Comparison of ENCODE assay signal across 12 mouse cellular contexts in genomic region chr4:62562006-62562405, GRCm38 (mm10). TPM values are rescaled to one million over a fixed set of nuclear protein-coding genes. Genes with fewer than 3 reads are reported as not detected.
A peak's percentile ranks its signal among the peaks of the same experiment; 100 is the strongest.
DNase-seq lines count a peak whose midpoint lies in the region; ATAC-seq lines count a peak whose summit lies in the region.
"Had no signal": no experiment of that assay in that cellular context is flagged by ENCODE, and none has a peak within 500 bp of the region (broad histone marks: within the 10 kb centered on the region; RNA-seq: fewer than 3 reads in every experiment).

No protein-coding gene starts in this region.

- no peak overlapping the region for H3K4me2 ChIP-seq in midbrain, embryonic 13.5 days (replicated peaks)
- no peak overlapping the region for H3K4me2 ChIP-seq in midbrain, embryonic 14.5 days (ENCODE audit: low read length)
- H3K4me2 ChIP-seq: embryonic facial prominence, embryonic 13.5 days; forebrain, embryonic 13.5 days; lung, embryonic 15.5 days had no signal

- no peaks in the 10 kb centered on the region for H3K36me3 ChIP-seq in midbrain, embryonic 13.5 days
- H3K36me3 ChIP-seq in midbrain, embryonic 14.5 days (ENCODE audit: control insufficient read depth, insufficient read depth, low read length), result no peaks in the 10 kb centered on the region
- H3K36me3 ChIP-seq: embryonic facial prominence, embryonic 13.5 days; lung, embryonic 15.5 days had no signal

- 79% methylated on average over 4 of the region's 4 CpGs for WGBS in midbrain, embryonic 13.5 days
- WGBS in midbrain, embryonic 14.5 days, result 88% methylated on average over 4 of the region's 4 CpGs

- no peaks in the 10 kb centered on the region for H3K27me3 ChIP-seq in midbrain, embryonic 13.5 days
- no peaks in the 10 kb centered on the region for H3K27me3 ChIP-seq in midbrain, embryonic 14.5 days (ENCODE audit: control insufficient read depth, insufficient read depth, low read length)
- H3K27me3 ChIP-seq: lung, embryonic 15.5 days had no signal

- no peak overlapping the region for H3K9ac ChIP-seq in midbrain, embryonic 13.5 days (replicated peaks)
- no peak overlapping the region for H3K9ac ChIP-seq in midbrain, embryonic 14.5 days (replicated peaks; ENCODE audit: low read length)
- H3K9ac ChIP-seq: embryonic facial prominence, embryonic 13.5 days; lung, embryonic 15.5 days had no signal

- H3K9me3 ChIP-seq in midbrain, embryonic 13.5 days, result no peaks in the 10 kb centered on the region
- no peaks in the 10 kb centered on the region for H3K9me3 ChIP-seq in midbrain, embryonic 14.5 days (ENCODE audit: control insufficient read depth, low read length)
- H3K9me3 ChIP-seq: embryonic facial prominence, embryonic 13.5 days; forebrain, embryonic 13.5 days; lung, embryonic 15.5 days had no signal

- peak overlapping the region; percentile 45; the same call in 1 of the 2 replicates for H3K27ac ChIP-seq in midbrain, embryonic 13.5 days
- H3K27ac ChIP-seq in midbrain, embryonic 14.5 days (replicated peaks; ENCODE audit: low read depth, low read length), result no peak overlapping the region; the same call in 1 of the 2 replicates
- H3K27ac ChIP-seq: embryonic facial prominence, embryonic 13.5 days; forebrain, embryonic 13.5 days; lung, embryonic 15.5 days had no signal

- H3K4me3 ChIP-seq in midbrain, embryonic 13.5 days (replicated peaks), result no peak overlapping the region
- no peak overlapping the region for H3K4me3 ChIP-seq in midbrain, embryonic 14.5 days (replicated peaks; ENCODE audit: low read depth, low read length)
- H3K4me3 ChIP-seq: embryonic facial prominence, embryonic 13.5 days; forebrain, embryonic 13.5 days; lung, embryonic 15.5 days had no signal

- ATAC-seq in midbrain, embryonic 13.5 days, result no peak
- no peak for ATAC-seq in midbrain, embryonic 14.5 days (ENCODE audit: low FRiP score, low TSS enrichment)
- ATAC-seq in CD4-positive, CD25-positive, alpha-beta regulatory T cell, adult 4 months, result peak; percentile 77
- ATAC-seq in activated CD4-positive, CD25-positive, alpha-beta regulatory T cell, adult 4 months, result peak; percentile 72

- peaks cover 8% of the 10 kb centered on the region for H3K4me1 ChIP-seq in midbrain, embryonic 13.5 days (replicated peaks)
- H3K4me1 ChIP-seq in midbrain, embryonic 14.5 days (ENCODE audit: control insufficient read depth, insufficient read depth, low read length), result no peaks in the 10 kb centered on the region

- no peak for DNase-seq in midbrain, embryonic 14.5 days
- peak; percentile 80 for DNase-seq in naive thymus-derived CD4-positive, alpha-beta T cell, adult 2 months (ENCODE audit: low read depth)
- DNase-seq in adrenal gland, adult 2 months, result no peak
- DNase-seq in liver, result no peak

RNA-seq across cellular contexts. Expression of gene Rgs3, which starts 2.4 kb away (rescaled TPM):
- 65.9 and 70.0 TPM in 2 replicates for polyA plus RNA-seq in midbrain, embryonic 13.5 days (2015; fragmentation: Nextera tagmentation; extraction: Ambion mirVana)
- 49.1 and 63.3 TPM in 2 replicates for polyA plus RNA-seq in midbrain, embryonic 14.5 days (2014; fragmentation: Nextera tagmentation; extraction: Ambion mirVana)
- 10 to 100 TPM; 50.0 to 66.9 TPM for polyA plus RNA-seq in CD4-positive, CD25-positive, alpha-beta regulatory T cell, adult 4 months (2017; shearing (Covaris generic))
- 10 to 100 TPM; 45.2 to 51.1 TPM for polyA plus RNA-seq in activated CD4-positive, CD25-positive, alpha-beta regulatory T cell, adult 4 months (2017; shearing (Covaris generic))
- 10 to 100 TPM; 28.2 to 39.5 TPM for total RNA-seq in adrenal gland, adult 2 months (2021)
- polyA plus RNA-seq in adrenal gland, adult 2 months (2012; rRNA removed), result 31.5 and 35.7 TPM in 2 replicates

RNA-seq across cellular contexts. Expression of gene 4933430I17Rik, which starts 36.8 kb away (rescaled TPM):
- 1.1 and 1.5 TPM in 2 replicates for polyA plus RNA-seq in midbrain, embryonic 13.5 days (2015; fragmentation: Nextera tagmentation; extraction: Ambion mirVana)
- polyA plus RNA-seq in midbrain, embryonic 14.5 days (2014; fragmentation: Nextera tagmentation; extraction: Ambion mirVana), result 0.78 and 1.6 TPM in 2 replicates
- polyA plus RNA-seq in CD4-positive, CD25-positive, alpha-beta regulatory T cell, adult 4 months (2017; shearing (Covaris generic)), result not detected
- polyA plus RNA-seq in activated CD4-positive, CD25-positive, alpha-beta regulatory T cell, adult 4 months (2017; shearing (Covaris generic)), result under 1 TPM; 0.25 to 0.62 TPM
- total RNA-seq in adrenal gland, adult 2 months (2021), result under 1 TPM; 0.14 to 0.31 TPM
- 0.06 TPM in 1 of 2 replicates, not detected in the other for polyA plus RNA-seq in adrenal gland, adult 2 months (2012; rRNA removed)
- total RNA-seq: liver, adult 2 months had no signal
- polyA plus RNA-seq: liver, adult 2 months had no signal

RNA-seq across cellular contexts. Expression of gene Pole3, which starts 37.1 kb away (rescaled TPM):
- 81.3 and 87.2 TPM in 2 replicates for polyA plus RNA-seq in midbrain, embryonic 13.5 days (2015; fragmentation: Nextera tagmentation; extraction: Ambion mirVana)
- polyA plus RNA-seq in midbrain, embryonic 14.5 days (2014; fragmentation: Nextera tagmentation; extraction: Ambion mirVana), result 50.9 and 63.5 TPM in 2 replicates
- 10 to 100 TPM; 27.5 to 27.7 TPM for polyA plus RNA-seq in CD4-positive, CD25-positive, alpha-beta regulatory T cell, adult 4 months (2017; shearing (Covaris generic))
- polyA plus RNA-seq in activated CD4-positive, CD25-positive, alpha-beta regulatory T cell, adult 4 months (2017; shearing (Covaris generic)), result 10 to 100 TPM; 31.6 to 33.3 TPM
- total RNA-seq in adrenal gland, adult 2 months (2021), result 10 to 100 TPM; 48.4 to 50.5 TPM
- 11.7 and 13.8 TPM in 2 replicates for polyA plus RNA-seq in adrenal gland, adult 2 months (2012; rRNA removed)

RNA-seq across cellular contexts. Expression of gene Alad, which starts 42.3 kb away (rescaled TPM):
- polyA plus RNA-seq in midbrain, embryonic 13.5 days (2015; fragmentation: Nextera tagmentation; extraction: Ambion mirVana), result 59.8 and 65.4 TPM in 2 replicates
- polyA plus RNA-seq in midbrain, embryonic 14.5 days (2014; fragmentation: Nextera tagmentation; extraction: Ambion mirVana), result 69.3 and 78.8 TPM in 2 replicates
- 10 to 100 TPM; 57.8 to 78.7 TPM for polyA plus RNA-seq in CD4-positive, CD25-positive, alpha-beta regulatory T cell, adult 4 months (2017; shearing (Covaris generic))
- polyA plus RNA-seq in activated CD4-positive, CD25-positive, alpha-beta regulatory T cell, adult 4 months (2017; shearing (Covaris generic)), result 10 to 100 TPM; 68.8 to 82.3 TPM
- total RNA-seq in adrenal gland, adult 2 months (2021), result 100 to 1,000 TPM; 102 to 118 TPM
- 313 and 413 TPM in 2 replicates for polyA plus RNA-seq in adrenal gland, adult 2 months (2012; rRNA removed)

RNA-seq across cellular contexts. Expression of gene Hdhd3, which starts 58.7 kb away (rescaled TPM):
- polyA plus RNA-seq in midbrain, embryonic 13.5 days (2015; fragmentation: Nextera tagmentation; extraction: Ambion mirVana), result 13.2 and 14.3 TPM in 2 replicates
- polyA plus RNA-seq in midbrain, embryonic 14.5 days (2014; fragmentation: Nextera tagmentation; extraction: Ambion mirVana), result 12.8 and 14.1 TPM in 2 replicates
- 1 to 10 TPM in 1 of 2 experiments, under 1 TPM in 1; 0.81 to 1.3 TPM for polyA plus RNA-seq in CD4-positive, CD25-positive, alpha-beta regulatory T cell, adult 4 months (2017; shearing (Covaris generic))
- 1 to 10 TPM; 1.1 to 2.4 TPM for polyA plus RNA-seq in activated CD4-positive, CD25-positive, alpha-beta regulatory T cell, adult 4 months (2017; shearing (Covaris generic))
- 10 to 100 TPM in 1 of 2 experiments, 1 to 10 TPM in 1; 9.2 to 26.1 TPM for total RNA-seq in adrenal gland, adult 2 months (2021)
- polyA plus RNA-seq in adrenal gland, adult 2 months (2012; rRNA removed), result 16.8 and 20.1 TPM in 2 replicates
- total RNA-seq: neutrophil, adult 5-6 weeks had no signal

Comparison
In these comparisons a context has a peak if more than half of its experiments do, and no peak if none do; other contexts are left out.
1. ATAC-seq: peak in CD4-positive, CD25-positive, alpha-beta regulatory T cell, adult 4 months (single experiment) and activated CD4-positive, CD25-positive, alpha-beta regulatory T cell, adult 4 months (single experiment); none in midbrain, embryonic 13.5 days (single experiment) and midbrain, embryonic 14.5 days (single experiment).